Mouse (Mus musculus) hindbrain, embryonic 11.5 days (tissue): ENCODE results near the gene Hcls1. TPM values are rescaled to one million over a fixed set of nuclear protein-coding genes. Genes with fewer than 3 reads are reported as not detected.

Source experiments
- ATAC-seq: fragments of 200-750 bp; cut with Nextera tagmentation; 2 replicates; pipeline ENCODE4 v1.8.0; 2017; ENCODE audit warnings: mild to moderate bottlenecking, moderate TSS enrichment, moderate library complexity; ENCODE audit not compliant: low FRiP score
- DNase-seq: peaks from one replicate; pipeline ENCODE4 v3.0.0-alpha.2; 2015; ENCODE audit warnings: low spot score
- H3K27ac ChIP-seq: fragments of 300-500 bp; sonication (generic); 2 replicates; pipeline ENCODE4 v1.5.1; 2014; ENCODE audit warnings: mild to moderate bottlenecking, low read depth, low read length
- H3K27me3 ChIP-seq: fragments of 300-500 bp; sonication (generic); 2 replicates; pipeline ENCODE4 v1.6.1; 2014; ENCODE audit warnings: mild to moderate bottlenecking, low read length, moderate library complexity, mixed read lengths; ENCODE audit not compliant: control insufficient read depth, insufficient read depth
- H3K36me3 ChIP-seq: fragments of 300-500 bp; sonication (generic); 2 replicates; pipeline ENCODE4 v1.6.1; 2014; ENCODE audit warnings: mild to moderate bottlenecking, low read length, moderate library complexity, mixed read lengths; ENCODE audit not compliant: control insufficient read depth, insufficient read depth
- H3K4me1 ChIP-seq: fragments of 300-500 bp; sonication (generic); replicated peaks from 2 replicates; pipeline ENCODE4 v1.6.1; 2014; ENCODE audit warnings: low read length, mixed read lengths; ENCODE audit not compliant: control insufficient read depth, insufficient read depth
- H3K4me2 ChIP-seq: fragments of 300-500 bp; sonication (generic); replicated peaks from 2 replicates; pipeline ENCODE4 v1.6.1; 2014; ENCODE audit warnings: mild to moderate bottlenecking, low read depth, low read length
- H3K4me3 ChIP-seq: fragments of 300-500 bp; sonication (generic); 2 replicates; pipeline ENCODE4 v1.5.1; 2014; ENCODE audit warnings: low read depth, low read length
- H3K9ac ChIP-seq: fragments of 300-500 bp; sonication (generic); 2 replicates; pipeline ENCODE4 v1.6.1; 2014; ENCODE audit warnings: low read depth, low read length
- H3K9me3 ChIP-seq: fragments of 300-500 bp; sonication (generic); 2 replicates; pipeline ENCODE4 v1.6.1; 2016; ENCODE audit warnings: low read length; ENCODE audit not compliant: control insufficient read depth
- WGBS: fragments of 180-500 bp; shearing (Covaris S2); extraction: QIAGEN DNeasy Blood & Tissue Kit; methylation state at CpG from one replicate; pipeline ENCODE4 v1.1.7; 2014; 5-methylcytosine and 5-hydroxymethylcytosine counted together
- polyA plus RNA-seq: library from polyadenylated mRNA; unstranded; fragments of >200 nt; fragmentation: Nextera tagmentation; extraction: Ambion mirVana; gene quantifications from 2 replicates; pipeline ENCODE4 v1.2.1, GENCODE M21; 2014

The Hcls1 gene
- polyA plus RNA-seq, 1 experiment from 2014 or later, result 0.79 TPM

DNA sequence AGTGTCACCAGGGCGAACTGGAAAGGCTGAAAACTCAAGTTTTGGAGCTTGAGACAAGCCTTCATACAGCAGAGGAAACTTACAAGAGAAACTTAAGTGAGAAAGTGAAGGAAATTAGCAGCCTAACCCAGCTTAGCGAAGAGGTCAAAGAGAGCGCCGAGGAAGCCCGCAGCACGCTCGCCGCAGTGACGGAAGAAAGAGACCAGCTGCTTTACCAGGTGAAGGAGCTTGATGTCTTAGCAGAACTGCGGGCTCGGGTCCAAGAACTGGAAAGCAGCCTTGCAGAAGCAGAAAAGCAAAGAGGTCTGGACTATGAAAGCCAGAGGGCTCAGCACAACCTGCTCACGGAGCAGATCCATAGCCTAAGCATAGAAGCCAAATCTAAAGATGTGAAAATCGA, 22.5 kb upstream of the Hcls1 start:
- Histone ChIP-seq H3K27ac (no peak overlapping the region), H3K27me3 (no peaks in the 10 kb centered on the region), H3K9ac (no peak overlapping the region), H3K4me3 (no peak overlapping the region), H3K4me2 (no peak overlapping the region), H3K36me3 (0 out of 2 replicates have a peak, but pooled peaks cover 2% of the 10 kb centered on the region), H3K4me1 (no peaks in the 10 kb centered on the region), H3K9me3 (no peaks in the 10 kb centered on the region)
- ATAC-seq, result no peak
- no peak for DNase-seq
- WGBS, result 95% methylated on average over 13 of the region's 13 CpGs

DNA sequence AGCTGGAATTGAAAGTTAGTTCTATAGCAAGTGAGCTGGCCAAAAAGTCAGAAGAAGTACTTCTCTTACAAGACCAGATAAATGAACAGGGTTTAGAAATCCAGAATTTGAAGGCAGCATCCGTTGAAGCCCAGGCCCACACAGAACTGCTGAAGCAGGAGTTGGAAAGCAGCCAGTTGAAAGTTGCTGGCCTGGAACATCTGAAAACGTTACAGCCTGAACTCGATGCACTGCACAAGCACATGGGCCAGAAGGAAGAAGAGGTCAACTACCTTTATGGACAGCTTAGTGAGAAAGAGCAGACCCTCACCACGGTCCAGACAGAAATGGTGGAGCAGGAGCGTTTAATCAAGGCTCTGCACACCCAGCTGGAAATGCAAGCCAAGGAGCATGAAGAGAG, 20.6 kb upstream of the Hcls1 start:
- H3K9ac ChIP-seq, result no peak overlapping the region
- H3K27ac ChIP-seq, result no peak overlapping the region
- WGBS, result 91% methylated on average over 5 of the region's 5 CpGs
- H3K4me1 ChIP-seq, result no peaks in the 10 kb centered on the region
- peaks cover 9% of the 10 kb centered on the region; the same call in 1 of the 2 replicates for H3K36me3 ChIP-seq
- no peak overlapping the region for H3K4me2 ChIP-seq
- ATAC-seq (no peak), DNase-seq (no peak)
- H3K4me3 ChIP-seq, result no peak overlapping the region
- no peaks in the 10 kb centered on the region for H3K27me3 ChIP-seq
- H3K9me3 ChIP-seq, result no peaks in the 10 kb centered on the region

DNA sequence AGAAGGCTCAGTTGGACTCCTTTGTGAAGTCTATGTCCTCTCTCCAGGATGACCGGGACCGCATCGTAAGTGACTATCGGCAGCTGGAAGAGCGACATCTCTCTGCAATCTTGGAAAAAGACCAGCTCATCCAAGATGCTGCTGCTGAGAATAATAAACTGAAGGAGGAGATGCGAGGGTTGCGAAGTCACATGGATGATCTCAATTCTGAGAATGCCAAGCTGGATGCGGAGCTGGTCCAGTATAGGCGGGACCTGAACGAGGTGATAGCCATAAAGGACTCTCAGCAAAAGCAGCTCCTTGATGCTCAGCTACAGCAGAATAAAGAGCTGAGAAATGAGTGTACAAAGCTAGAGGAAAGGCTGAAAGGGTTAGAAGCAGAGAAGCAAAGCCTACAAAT, 16.3 kb upstream of the Hcls1 start:
- Histone ChIP-seq H3K27me3 (no peaks in the 10 kb centered on the region), H3K36me3 (peaks cover 8% of the 10 kb centered on the region; the same call in 1 of the 2 replicates)
- no peak for ATAC-seq

DNA sequence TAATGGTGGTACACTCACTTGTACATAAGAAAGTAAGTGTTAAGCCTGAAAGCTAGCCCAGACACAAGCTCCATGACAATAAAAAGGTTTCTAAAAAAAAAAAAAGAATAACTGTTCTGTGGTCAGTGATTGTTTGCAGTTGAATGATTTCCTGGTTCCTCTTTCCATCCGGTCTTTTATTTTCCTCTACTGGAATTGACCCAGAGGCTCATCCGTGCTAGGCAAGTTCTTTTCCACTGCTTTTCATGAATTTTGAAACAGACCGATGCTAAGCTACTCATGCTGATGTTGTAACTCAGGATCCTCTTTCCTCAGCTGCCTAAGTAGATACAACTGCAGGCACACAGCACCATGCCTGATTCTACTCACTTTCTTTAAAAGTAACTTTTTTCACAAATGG, 14.4 kb upstream of the Hcls1 start:
- 96% methylated on average over 3 of the region's 3 CpGs for WGBS
- Histone ChIP-seq H3K4me1 (no peaks in the 10 kb centered on the region), H3K4me2 (no peak overlapping the region), H3K27me3 (no peaks in the 10 kb centered on the region), H3K4me3 (no peak overlapping the region), H3K36me3 (peaks cover 8% of the 10 kb centered on the region; the same call in 1 of the 2 replicates), H3K27ac (no peak overlapping the region), H3K9me3 (no peaks in the 10 kb centered on the region), H3K9ac (no peak overlapping the region)
- DNase-seq (no peak), ATAC-seq (no peak)

More for the DNA sequence above, 16.3 kb upstream of the Hcls1 start:
- Histone ChIP-seq H3K9me3 (no peaks in the 10 kb centered on the region), H3K9ac (no peak overlapping the region), H3K4me2 (no peak overlapping the region), H3K27ac (no peak overlapping the region), H3K4me1 (no peaks in the 10 kb centered on the region), H3K4me3 (no peak overlapping the region)
- WGBS, result 98% methylated on average over 10 of the region's 10 CpGs
- no peak for DNase-seq

DNA sequence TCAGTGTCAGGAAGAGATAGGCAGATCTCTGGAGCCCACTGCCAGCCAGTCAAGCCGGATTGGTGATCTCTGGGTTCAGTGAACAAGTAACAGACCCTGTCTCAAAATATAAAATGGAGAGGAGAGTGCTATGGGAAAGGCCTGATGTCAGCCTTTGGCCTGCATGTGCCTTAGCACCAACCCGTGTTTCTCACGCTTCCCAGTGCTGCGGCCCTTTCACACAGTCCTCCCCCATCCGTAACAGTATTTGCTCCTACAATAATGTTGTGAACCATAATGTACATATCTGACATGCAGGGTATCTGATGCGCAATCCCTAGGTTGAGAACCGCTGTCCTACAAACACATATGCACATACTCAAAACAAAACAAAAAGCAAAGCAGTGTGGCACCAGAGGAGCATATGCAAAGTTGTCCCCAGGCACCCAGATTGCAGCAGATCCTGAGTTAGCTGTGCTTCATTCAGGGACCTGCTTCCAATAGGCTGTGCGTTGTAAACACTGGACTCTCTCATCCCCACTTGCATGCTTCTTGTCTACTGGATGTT, 13.6 kb upstream of the Hcls1 start:
- 92% methylated on average over 8 of the region's 8 CpGs for WGBS
- peaks cover 8% of the 10 kb centered on the region; the same call in 1 of the 2 replicates for H3K36me3 ChIP-seq
- no peak overlapping the region for H3K4me3 ChIP-seq
- DNase-seq (no peak), ATAC-seq (no peak)
- no peak overlapping the region for H3K4me2 ChIP-seq
- H3K9ac ChIP-seq, result no peak overlapping the region
- H3K27ac ChIP-seq, result no peak overlapping the region
- H3K4me1 ChIP-seq, result no peaks in the 10 kb centered on the region
- no peaks in the 10 kb centered on the region for H3K27me3 ChIP-seq
- no peaks in the 10 kb centered on the region for H3K9me3 ChIP-seq

DNA sequence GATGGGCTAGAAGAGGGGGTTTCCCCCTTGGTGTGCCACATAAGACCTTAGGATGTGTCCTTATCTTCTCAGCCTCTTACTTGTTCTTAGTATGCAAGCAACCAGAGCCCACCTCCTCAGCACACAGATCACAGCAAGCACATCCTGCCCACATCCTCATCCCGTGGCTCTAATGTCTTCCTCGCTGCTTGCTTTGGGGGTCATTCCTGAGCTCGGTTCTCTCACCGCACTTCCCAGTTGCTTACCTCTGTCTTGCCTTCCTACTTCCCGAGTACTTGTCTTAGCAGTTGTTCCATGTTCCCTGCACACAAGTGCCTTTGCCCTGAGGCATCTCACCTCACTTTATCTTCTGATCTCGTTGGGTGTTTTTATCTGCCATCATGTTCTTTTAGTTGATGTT, 12.8 kb upstream of the Hcls1 start:
- peaks cover 8% of the 10 kb centered on the region; the same call in 1 of the 2 replicates for H3K36me3 ChIP-seq
- WGBS, result 86% methylated on average over 6 of the region's 6 CpGs
- no peaks in the 10 kb centered on the region for H3K4me1 ChIP-seq
- H3K27ac ChIP-seq, result no peak overlapping the region
- H3K4me2 ChIP-seq, result no peak overlapping the region
- DNase-seq, result no peak
- no peaks in the 10 kb centered on the region for H3K9me3 ChIP-seq
- no peaks in the 10 kb centered on the region for H3K27me3 ChIP-seq
- no peak for ATAC-seq
- no peak overlapping the region for H3K4me3 ChIP-seq
- H3K9ac ChIP-seq, result no peak overlapping the region

DNA sequence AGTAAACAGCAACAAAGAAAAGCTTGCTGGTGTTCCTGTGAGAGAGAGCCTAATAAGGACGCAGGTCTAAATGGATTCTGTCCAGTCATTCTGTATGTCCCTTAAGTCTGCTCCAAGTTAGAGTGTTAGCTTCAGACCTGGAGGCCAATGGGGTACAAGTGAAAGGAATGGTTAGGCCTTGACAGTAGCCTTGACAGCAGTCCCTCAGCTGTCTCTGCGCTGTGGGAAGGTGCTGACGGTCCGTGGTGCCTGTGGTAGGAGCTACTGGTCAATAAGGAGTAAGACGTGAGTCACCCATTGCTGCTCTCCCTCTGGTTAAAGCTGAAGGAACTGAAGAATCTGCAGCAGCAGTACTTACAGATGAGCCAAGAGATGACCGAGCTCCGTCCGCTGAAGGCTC, 10.5 kb upstream of the Hcls1 start:
- H3K4me2 ChIP-seq, result no peak overlapping the region
- no peaks in the 10 kb centered on the region for H3K4me1 ChIP-seq
- no peak overlapping the region for H3K27ac ChIP-seq
- DNase-seq, result no peak
- H3K27me3 ChIP-seq, result no peaks in the 10 kb centered on the region
- H3K36me3 ChIP-seq, result peaks cover 4% of the 10 kb centered on the region; the same call in 1 of the 2 replicates
- H3K4me3 ChIP-seq, result no peak overlapping the region
- no peak for ATAC-seq
- H3K9me3 ChIP-seq, result no peaks in the 10 kb centered on the region
- WGBS, result 98% methylated on average over 8 of the region's 8 CpGs
- H3K9ac ChIP-seq, result no peak overlapping the region

DNA sequence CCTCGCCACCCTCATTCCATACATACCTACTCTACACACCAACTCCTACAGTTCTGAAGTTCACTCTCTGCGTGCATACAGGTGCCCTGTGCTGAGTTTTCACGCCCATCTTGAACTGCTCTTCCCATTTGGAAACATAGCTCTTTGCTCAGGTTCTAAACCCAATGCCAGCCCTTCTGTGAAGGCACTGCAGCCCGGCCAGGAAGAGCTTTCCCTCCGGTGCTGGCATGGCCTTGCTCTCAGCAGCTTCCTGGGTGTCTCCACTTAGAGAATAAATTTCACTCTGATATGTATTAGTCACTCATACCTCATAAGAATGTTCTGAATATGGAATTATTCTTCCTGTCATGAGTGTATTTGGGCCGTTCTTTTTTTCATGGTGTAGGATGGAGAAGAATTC, 9.4 kb upstream of the Hcls1 start:
- DNase-seq, result no peak
- H3K27me3 ChIP-seq, result no peaks in the 10 kb centered on the region
- H3K36me3 ChIP-seq, result peaks cover 4% of the 10 kb centered on the region; the same call in 1 of the 2 replicates
- H3K9me3 ChIP-seq, result no peaks in the 10 kb centered on the region
- H3K4me2 ChIP-seq, result no peak overlapping the region
- no peak for ATAC-seq
- no peak overlapping the region for H3K4me3 ChIP-seq
- no peaks in the 10 kb centered on the region for H3K4me1 ChIP-seq
- H3K27ac ChIP-seq, result no peak overlapping the region
- H3K9ac ChIP-seq, result no peak overlapping the region
- 93% methylated on average over 6 of the region's 6 CpGs for WGBS

DNA sequence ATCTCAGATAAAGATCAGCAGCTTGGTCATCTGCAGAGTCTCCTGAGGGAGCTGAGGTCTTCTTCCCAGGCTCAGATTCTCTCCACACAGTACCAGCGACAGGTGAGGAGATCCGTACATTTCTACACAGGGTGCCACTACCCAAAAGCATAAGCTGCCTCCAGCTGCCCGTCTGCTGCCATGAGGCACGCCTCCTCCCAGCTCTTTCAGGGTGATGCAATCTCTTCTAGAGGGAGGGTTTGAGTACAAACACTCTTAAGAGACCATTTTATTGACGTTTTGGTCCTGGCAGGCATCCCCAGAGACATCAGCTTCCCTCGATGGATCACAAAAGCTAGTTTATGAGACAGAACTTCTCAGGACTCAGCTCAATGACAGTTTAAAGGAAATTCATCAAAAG, 9.0 kb upstream of the Hcls1 start:
- Histone ChIP-seq H3K27me3 (no peaks in the 10 kb centered on the region), H3K4me3 (no peak overlapping the region), H3K36me3 (peaks cover 4% of the 10 kb centered on the region; the same call in 1 of the 2 replicates), H3K4me1 (no peaks in the 10 kb centered on the region), H3K9me3 (no peaks in the 10 kb centered on the region), H3K27ac (no peak overlapping the region), H3K4me2 (no peak overlapping the region), H3K9ac (no peak overlapping the region)
- no peak for DNase-seq
- 91% methylated on average over 6 of the region's 6 CpGs for WGBS
- no peak for ATAC-seq
